Mouse (Mus musculus) limb, embryonic 15.5 days (tissue): ENCODE measurements around the gene Tmcc1. TPM values are rescaled to one million over a fixed set of nuclear protein-coding genes. Genes with fewer than 3 reads are reported as not detected.
"Not testable (repeated sequence)": the region's sequence is repeated elsewhere in the genome, so short reads cannot be mapped to it uniquely, and the experiment has no call there.

Experiments used
- ATAC-seq: fragments of 200-750 bp; cut with Nextera tagmentation; 2 replicates; pipeline ENCODE4 v1.8.0; 2017; ENCODE audit warnings: low read depth, moderate TSS enrichment; ENCODE audit not compliant: insufficient number of reproducible peaks, low FRiP score, low TSS enrichment
- H3K27ac ChIP-seq: fragments of 300-500 bp; sonication (generic); 2 replicates; pipeline ENCODE4 v1.5.1; 2015; ENCODE audit warnings: moderate library complexity, mild to moderate bottlenecking, inconsistent platforms
- H3K27me3 ChIP-seq: fragments of 300-500 bp; sonication (generic); 2 replicates; pipeline ENCODE4 v1.6.1; 2015; ENCODE audit warnings: inconsistent platforms
- H3K36me3 ChIP-seq: fragments of 300-500 bp; sonication (generic); 2 replicates; pipeline ENCODE4 v1.6.1; 2015; ENCODE audit warnings: inconsistent platforms
- H3K4me1 ChIP-seq: fragments of 300-500 bp; sonication (generic); 2 replicates; pipeline ENCODE4 v1.6.1; 2015; ENCODE audit warnings: inconsistent platforms
- H3K4me2 ChIP-seq: fragments of 300-500 bp; sonication (generic); 2 replicates; pipeline ENCODE4 v1.6.1; 2015; ENCODE audit warnings: mild to moderate bottlenecking, inconsistent platforms
- H3K4me3 ChIP-seq: fragments of 300-500 bp; sonication (generic); 2 replicates; pipeline ENCODE4 v1.5.1; 2015; ENCODE audit warnings: mild to moderate bottlenecking, inconsistent platforms
- H3K9ac ChIP-seq: fragments of 300-500 bp; sonication (generic); 2 replicates; pipeline ENCODE4 v1.6.1; 2015; ENCODE audit warnings: inconsistent platforms
- H3K9me3 ChIP-seq: fragments of 300-500 bp; sonication (generic); 2 replicates; pipeline ENCODE4 v1.6.1; 2016; ENCODE audit warnings: inconsistent platforms
- WGBS: fragments of 180-500 bp; shearing (Covaris S2); methylation state at CpG from one replicate; pipeline ENCODE4 v1.1.7; 2015; 5-methylcytosine and 5-hydroxymethylcytosine counted together
- polyA plus RNA-seq: library from polyadenylated mRNA; unstranded; fragments of >200 nt; fragmentation: Nextera tagmentation; extraction: Ambion mirVana; gene quantifications from 2 replicates; pipeline ENCODE4 v1.2.1, GENCODE M21; 2015

Tmcc1 gene
- polyA plus RNA-seq, 1 experiment from 2014 or later = 12.0 TPM

- no peaks in the 10 kb centered on the region for H3K27me3 ChIP-seq
- H3K4me3 ChIP-seq = no peak overlapping the region
- H3K9ac ChIP-seq = no peak overlapping the region
- no peaks in the 10 kb centered on the region for H3K4me1 ChIP-seq
- H3K4me2 ChIP-seq = no peak overlapping the region
- no peaks in the 10 kb centered on the region for H3K9me3 ChIP-seq
- no peak overlapping the region for H3K27ac ChIP-seq
- 41% methylated on average over 2 of the region's 2 CpGs for WGBS
- H3K36me3 ChIP-seq = no peaks in the 10 kb centered on the region
- no peak for ATAC-seq
Measured at GRCm38 (mm10) chr6:116139143-116139856, 54.0 kb downstream of the Tmcc1 start.

- no peak for ATAC-seq
- no peaks in the 10 kb centered on the region for H3K4me1 ChIP-seq
- no peak overlapping the region for H3K4me3 ChIP-seq
- no peak overlapping the region for H3K4me2 ChIP-seq
- peaks cover 10% of the 10 kb centered on the region; the same call in 1 of the 2 replicates for H3K36me3 ChIP-seq
- 44% methylated on average over 7 of the region's 7 CpGs for whole genome bisulfite sequencing
- H3K27me3 ChIP-seq = no peaks in the 10 kb centered on the region
- H3K9ac ChIP-seq = no peak overlapping the region
- no peak overlapping the region for H3K27ac ChIP-seq
- H3K9me3 ChIP-seq = no peaks in the 10 kb centered on the region
Measured at GRCm38 (mm10) chr6:116135971-116136632, 57.2 kb downstream of the Tmcc1 start.

GRCm38 (mm10) chr6:116133756-116134155 is 59.5 kb downstream of the Tmcc1 start:
- no peak overlapping the region for H3K27ac ChIP-seq
- H3K4me3 ChIP-seq = no peak overlapping the region
- no peaks in the 10 kb centered on the region for H3K9me3 ChIP-seq
- peaks cover 10% of the 10 kb centered on the region; the same call in 1 of the 2 replicates for H3K36me3 ChIP-seq
- no peak for ATAC-seq
- no peak overlapping the region for H3K9ac ChIP-seq
- H3K4me2 ChIP-seq = no peak overlapping the region
- H3K4me1 ChIP-seq = 0 out of 2 replicates have a peak, but pooled peaks cover 2% of the 10 kb centered on the region
- 79% methylated on average over 8 of the region's 8 CpGs for WGBS
- no peaks in the 10 kb centered on the region for H3K27me3 ChIP-seq

- H3K36me3 ChIP-seq = peaks cover 10% of the 10 kb centered on the region; the same call in 1 of the 2 replicates
- ATAC-seq = no peak
- no peaks in the 10 kb centered on the region for H3K27me3 ChIP-seq
- 0 out of 2 replicates have a peak, but pooled peaks cover 2% of the 10 kb centered on the region for H3K4me1 ChIP-seq
- no peak overlapping the region for H3K4me3 ChIP-seq
- H3K27ac ChIP-seq = no peak overlapping the region
- no peaks in the 10 kb centered on the region for H3K9me3 ChIP-seq
- no peak overlapping the region for H3K4me2 ChIP-seq
- WGBS = 67% methylated on average over 1 of the region's 1 CpGs
- no peak overlapping the region for H3K9ac ChIP-seq
Measured at GRCm38 (mm10) chr6:116131771-116132170, 61.5 kb downstream of the Tmcc1 start.

- WGBS = 3% methylated on average over 1 of the region's 1 CpGs
- H3K27ac ChIP-seq = no peak overlapping the region
- H3K36me3 ChIP-seq = peaks cover 6% of the 10 kb centered on the region; the same call in 1 of the 2 replicates
- H3K27me3 ChIP-seq = no peaks in the 10 kb centered on the region
- ATAC-seq = no peak
- H3K4me1 ChIP-seq = 0 out of 2 replicates have a peak, but pooled peaks cover 2% of the 10 kb centered on the region
- H3K4me2 ChIP-seq = no peak overlapping the region
- no peaks in the 10 kb centered on the region for H3K9me3 ChIP-seq
- H3K4me3 ChIP-seq = no peak overlapping the region
- no peak overlapping the region for H3K9ac ChIP-seq
Measured at GRCm38 (mm10) chr6:116128710-116129109, 64.6 kb downstream of the Tmcc1 start.

DNA sequence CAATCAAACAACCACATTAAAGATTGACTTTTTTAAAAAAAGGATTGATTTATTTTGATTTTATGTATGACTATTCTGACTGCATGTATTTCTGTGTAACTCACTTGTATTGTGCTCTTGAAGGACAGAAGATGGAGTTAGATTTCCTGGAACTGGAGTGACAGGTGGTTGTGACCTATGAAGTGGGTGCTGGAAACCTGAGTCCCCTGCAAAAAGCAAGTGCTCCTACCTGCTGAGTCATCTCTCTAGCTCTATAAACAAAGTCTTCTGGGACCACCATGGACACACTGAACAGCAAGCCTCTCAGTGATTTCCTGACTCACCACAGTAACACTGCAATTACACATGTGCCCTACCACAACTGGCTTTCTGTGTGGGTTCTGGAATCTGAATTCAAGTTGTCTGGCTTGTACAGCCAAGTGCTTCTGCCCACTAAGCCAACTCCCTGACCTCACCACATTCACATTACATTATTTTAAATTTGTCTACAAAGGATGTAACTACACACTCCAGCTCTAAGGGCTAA is 65.3 kb downstream of the Tmcc1 start:
- Histone ChIP-seq H3K4me1 (0 out of 2 replicates have a peak, but pooled peaks cover 2% of the 10 kb centered on the region), H3K27ac (no peak overlapping the region), H3K9ac (no peak overlapping the region), H3K27me3 (no peaks in the 10 kb centered on the region), H3K36me3 (peaks cover 3% of the 10 kb centered on the region; the same call in 1 of the 2 replicates), H3K4me3 (no peak overlapping the region), H3K9me3 (no peaks in the 10 kb centered on the region), H3K4me2 (no peak overlapping the region)
- no peak for ATAC-seq

DNA sequence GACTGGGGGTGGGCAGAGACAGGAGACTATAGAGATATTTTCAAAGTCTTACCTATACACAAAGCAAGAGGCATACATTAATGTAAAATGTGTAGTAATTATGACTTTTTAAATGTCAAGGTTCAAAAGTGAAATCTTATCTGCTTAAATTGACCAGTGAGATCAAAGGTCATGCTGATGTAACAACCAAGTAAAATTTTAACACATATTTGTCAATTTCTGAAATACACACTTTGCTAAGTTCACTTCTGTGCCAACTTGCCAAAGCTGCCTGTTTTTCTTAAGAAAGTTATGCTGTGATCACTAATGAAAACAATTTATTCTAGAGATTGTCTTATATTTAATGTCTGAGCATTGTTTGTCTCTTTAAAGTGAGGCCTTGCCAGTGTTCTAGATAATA is 66.7 kb downstream of the Tmcc1 start:
- Histone ChIP-seq H3K9me3 (no peaks in the 10 kb centered on the region), H3K4me3 (no peak overlapping the region), H3K36me3 (peaks cover 11% of the 10 kb centered on the region), H3K27ac (no peak overlapping the region), H3K27me3 (no peaks in the 10 kb centered on the region), H3K4me2 (no peak overlapping the region), H3K4me1 (0 out of 2 replicates have a peak, but pooled peaks cover 2% of the 10 kb centered on the region), H3K9ac (no peak overlapping the region)
- ATAC-seq = no peak

DNA sequence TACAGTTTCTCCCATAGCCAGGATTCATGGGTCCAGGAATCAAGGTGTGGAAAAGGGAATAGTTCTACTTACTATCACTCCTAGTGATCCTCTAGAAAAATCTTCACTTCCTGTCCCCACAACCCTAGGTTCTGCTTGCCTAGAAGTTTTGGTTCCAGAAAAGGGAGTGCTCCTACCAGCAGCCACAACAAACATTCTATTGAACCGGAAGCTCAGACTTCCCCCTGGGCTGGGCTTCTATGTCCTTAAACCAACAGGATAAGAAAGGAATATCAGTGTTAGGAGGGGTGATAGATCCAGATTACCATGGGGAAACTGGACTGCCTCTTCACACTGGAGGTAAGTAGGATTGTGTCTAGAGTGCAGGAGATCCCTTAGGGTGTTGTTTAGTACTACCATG is 70.4 kb downstream of the Tmcc1 start:
- Histone ChIP-seq H3K9ac (no peak overlapping the region), H3K4me2 (no peak overlapping the region), H3K4me1 (no peaks in the 10 kb centered on the region), H3K36me3 (peaks cover 14% of the 10 kb centered on the region), H3K9me3 (no peaks in the 10 kb centered on the region), H3K4me3 (no peak overlapping the region), H3K27me3 (no peaks in the 10 kb centered on the region), H3K27ac (no peak overlapping the region)
- no peak for ATAC-seq
- WGBS = 85% methylated on average over 1 of the region's 1 CpGs

DNA sequence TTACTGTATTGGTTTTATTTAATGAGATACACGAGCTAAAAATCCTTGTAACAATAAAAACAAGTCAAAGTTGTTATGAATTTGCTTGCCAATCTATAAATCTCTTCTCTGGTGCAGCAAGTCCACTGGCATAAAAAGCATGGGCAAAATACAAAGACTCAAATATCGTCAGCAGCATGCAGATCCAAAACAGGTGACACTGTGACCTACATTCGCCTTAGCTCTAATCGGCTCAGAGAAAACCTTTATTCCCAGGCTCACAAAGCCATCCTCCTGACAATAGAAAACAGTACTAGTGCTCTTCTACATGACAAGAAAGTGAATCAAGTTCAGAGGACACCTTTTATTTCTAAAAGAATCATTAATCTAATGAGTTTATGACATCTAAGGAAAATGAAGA is 73.6 kb downstream of the Tmcc1 start:
- Histone ChIP-seq H3K4me1 (no peaks in the 10 kb centered on the region), H3K27me3 (no peaks in the 10 kb centered on the region), H3K27ac (no peak overlapping the region), H3K9ac (no peak overlapping the region), H3K4me2 (no peak overlapping the region), H3K9me3 (no peaks in the 10 kb centered on the region), H3K4me3 (no peak overlapping the region), H3K36me3 (peaks cover 14% of the 10 kb centered on the region)
- 72% methylated on average over 4 of the region's 4 CpGs for WGBS
- ATAC-seq = no peak

DNA sequence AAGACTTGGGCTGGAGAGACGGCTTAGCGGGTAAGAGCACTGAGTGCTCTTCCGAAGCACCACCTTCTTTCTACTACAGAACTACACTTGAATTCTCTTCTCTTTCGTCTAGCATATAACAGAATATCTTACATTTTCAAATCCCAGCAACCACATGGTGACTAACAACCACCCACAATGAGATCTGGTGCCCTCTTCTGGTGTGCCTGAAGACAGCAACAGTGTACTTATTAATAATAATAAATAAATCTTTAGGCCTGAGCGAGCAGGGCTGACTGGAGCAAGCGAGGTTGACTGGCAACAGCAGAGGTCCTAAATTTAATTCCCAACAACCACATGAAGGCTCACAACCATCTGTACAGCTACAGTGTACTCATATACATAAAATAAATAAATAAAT is 76.7 kb downstream of the Tmcc1 start:
- H3K27ac ChIP-seq, H3K4me3 ChIP-seq, H3K9ac ChIP-seq, H3K4me1 ChIP-seq, H3K9me3 ChIP-seq, H3K36me3 ChIP-seq, H3K27me3 ChIP-seq, H3K4me2 ChIP-seq, ATAC-seq: not testable (repeated sequence)
- 88% methylated on average over 6 of the region's 6 CpGs for WGBS

DNA sequence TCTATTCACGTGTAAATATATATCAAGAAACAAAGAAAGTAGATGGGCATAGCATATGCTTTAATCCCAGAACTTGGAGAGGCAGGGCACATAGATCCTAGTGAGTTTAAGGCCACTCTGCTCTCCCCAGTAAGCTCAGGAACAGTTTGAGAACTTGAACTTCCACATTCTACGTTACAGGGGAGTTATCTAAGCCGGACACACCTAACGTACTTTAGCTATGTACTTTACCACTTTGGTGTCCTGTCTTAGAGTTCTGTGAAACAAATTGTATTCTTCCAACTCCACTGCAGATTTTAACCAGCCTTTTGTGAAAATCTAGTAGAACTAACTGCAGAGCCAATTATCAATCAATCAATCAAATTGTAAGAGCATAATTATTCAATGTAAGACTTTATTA is 82.7 kb downstream of the Tmcc1 start:
- no peak for ATAC-seq

More for the DNA sequence above, 82.7 kb downstream of the Tmcc1 start:
- H3K4me3 ChIP-seq = no peak overlapping the region
- peaks cover 13% of the 10 kb centered on the region for H3K4me1 ChIP-seq
- 73% methylated on average over 4 of the region's 4 CpGs for WGBS
- H3K27ac ChIP-seq = no peak overlapping the region
- H3K27me3 ChIP-seq = no peaks in the 10 kb centered on the region
- no peaks in the 10 kb centered on the region for H3K9me3 ChIP-seq
- H3K36me3 ChIP-seq = no peaks in the 10 kb centered on the region
- no peak overlapping the region for H3K4me2 ChIP-seq
- H3K9ac ChIP-seq = no peak overlapping the region
